Mouse (Mus musculus) embryonic facial prominence, embryonic 12.5 days (tissue): ENCODE data around the gene C2. TPM values are rescaled to one million over a fixed set of nuclear protein-coding genes. Genes with fewer than 3 reads are reported as not detected.

ENCODE experiments used
- ATAC-seq: fragments of 200-750 bp; cut with Nextera tagmentation; 2 replicates; pipeline ENCODE4 v1.8.0; 2017; ENCODE audit not compliant: insufficient number of reproducible peaks, insufficient read depth, low FRiP score, low TSS enrichment
- H3K27ac ChIP-seq: fragments of 300-500 bp; sonication (generic); 2 replicates; pipeline ENCODE4 v1.5.1; 2016; ENCODE audit warnings: mild to moderate bottlenecking
- H3K27me3 ChIP-seq: fragments of 300-500 bp; sonication (generic); 2 replicates; pipeline ENCODE4 v1.6.1; 2016; ENCODE audit warnings: mild to moderate bottlenecking, moderate library complexity
- H3K36me3 ChIP-seq: fragments of 300-500 bp; sonication (generic); 2 replicates; pipeline ENCODE4 v1.6.1; 2016; ENCODE audit warnings: mild to moderate bottlenecking
- H3K4me1 ChIP-seq: fragments of 300-500 bp; sonication (generic); 2 replicates; pipeline ENCODE4 v1.6.1; 2016
- H3K4me2 ChIP-seq: fragments of 300-500 bp; sonication (generic); replicated peaks from 2 replicates; pipeline ENCODE4 v1.6.1; 2016; ENCODE audit warnings: mild to moderate bottlenecking, moderate library complexity
- H3K4me3 ChIP-seq: fragments of 300-500 bp; sonication (generic); 2 replicates; pipeline ENCODE4 v1.5.1; 2016; ENCODE audit warnings: mild to moderate bottlenecking
- H3K9ac ChIP-seq: fragments of 300-500 bp; sonication (generic); 2 replicates; pipeline ENCODE4 v1.6.1; 2016; ENCODE audit warnings: mild to moderate bottlenecking, moderate library complexity
- H3K9me3 ChIP-seq: fragments of 300-500 bp; sonication (generic); 2 replicates; pipeline ENCODE4 v1.6.1; 2016; ENCODE audit warnings: mild to moderate bottlenecking, moderate library complexity
- WGBS: fragments of 180-500 bp; shearing (Covaris S2); methylation state at CpG from one replicate; pipeline ENCODE4 v1.1.7; 2016; 5-methylcytosine and 5-hydroxymethylcytosine counted together
- polyA plus RNA-seq: library from polyadenylated mRNA; unstranded; fragments of >200 nt; fragmentation: Nextera tagmentation; extraction: Ambion mirVana; gene quantifications from 2 replicates; pipeline ENCODE4 v1.2.1, GENCODE M21; 2016

Gene C2
- polyA plus RNA-seq, result 1.2 and 2.5 TPM in 2 replicates

- H3K27ac ChIP-seq, result peak within 1 kb of the TSS; percentile 96
- peak; percentile 17; the same call in 1 of the 2 replicates for ATAC-seq
- under 1% methylated on average over 37 of the region's 44 CpGs for WGBS
- peaks cover 24% of the 10 kb centered on the region for H3K36me3 ChIP-seq
- peaks cover 35% of the 10 kb centered on the region for H3K4me1 ChIP-seq
- H3K4me3 ChIP-seq, result peak within 1 kb of the TSS; percentile 99
- peak within 1 kb of the TSS; percentile 97 for H3K4me2 ChIP-seq
- H3K9ac ChIP-seq, result peak within 1 kb of the TSS; percentile 98
- 0 out of 2 replicates have a peak, but pooled peaks cover 4% of the 10 kb centered on the region for H3K9me3 ChIP-seq
- H3K27me3 ChIP-seq, result no peaks in the 10 kb centered on the region
Measured at GRCm38 (mm10) chr17:34898160-34898586, at the start of gene C2, which contains the start of gene Ehmt2. Gene C2, minus strand, starts transcription at chr17:34898265. Gene Ehmt2, plus strand, starts transcription at chr17:34898469.

- Histone ChIP-seq H3K9ac (no peak overlapping the region), H3K4me3 (no peak overlapping the region), H3K9me3 (no peaks in the 10 kb centered on the region), H3K4me2 (no peak overlapping the region), H3K27me3 (no peaks in the 10 kb centered on the region), H3K27ac (0 out of 2 replicates have a peak overlapping the region, but pooled peaks have one; percentile 51), H3K4me1 (peaks cover 9% of the 10 kb centered on the region), H3K36me3 (peaks cover 18% of the 10 kb centered on the region)
- WGBS, result 32% methylated on average over 8 of the region's 8 CpGs
- ATAC-seq, result no peak
Measured at GRCm38 (mm10) chr17:34947606-34948005, 49.5 kb upstream of the C2 start.

- peaks cover 12% of the 10 kb centered on the region for H3K4me1 ChIP-seq
- no peak overlapping the region for H3K4me2 ChIP-seq
- 83% methylated on average over 5 of the region's 5 CpGs for WGBS
- no peaks in the 10 kb centered on the region for H3K9me3 ChIP-seq
- no peak for ATAC-seq
- H3K27me3 ChIP-seq, result no peaks in the 10 kb centered on the region
- H3K27ac ChIP-seq, result no peak overlapping the region
- H3K4me3 ChIP-seq, result no peak overlapping the region
- H3K9ac ChIP-seq, result no peak overlapping the region
- peaks cover 18% of the 10 kb centered on the region for H3K36me3 ChIP-seq
Measured at GRCm38 (mm10) chr17:34946486-34947140, 48.5 kb upstream of the C2 start.

GRCm38 (mm10) chr17:34944362-34944761 is 46.3 kb upstream of the C2 start:
- Histone ChIP-seq H3K4me3 (no peak overlapping the region), H3K4me2 (no peak overlapping the region), H3K4me1 (peaks cover 6% of the 10 kb centered on the region), H3K9me3 (no peaks in the 10 kb centered on the region), H3K9ac (no peak overlapping the region), H3K36me3 (peaks cover 1% of the 10 kb centered on the region; the same call in 1 of the 2 replicates), H3K27ac (no peak overlapping the region), H3K27me3 (no peaks in the 10 kb centered on the region)
- no peak for ATAC-seq

GRCm38 (mm10) chr17:34943128-34943815 is 45.2 kb upstream of the C2 start:
- no peak overlapping the region for H3K9ac ChIP-seq
- no peaks in the 10 kb centered on the region for H3K27me3 ChIP-seq
- H3K4me3 ChIP-seq, result no peak overlapping the region
- H3K4me1 ChIP-seq, result peaks cover 6% of the 10 kb centered on the region
- ATAC-seq, result no peak
- WGBS, result 84% methylated on average over 4 of the region's 4 CpGs
- no peaks in the 10 kb centered on the region for H3K9me3 ChIP-seq
- no peaks in the 10 kb centered on the region for H3K36me3 ChIP-seq
- no peak overlapping the region for H3K27ac ChIP-seq
- H3K4me2 ChIP-seq, result no peak overlapping the region

GRCm38 (mm10) chr17:34941344-34942041 is 43.4 kb upstream of the C2 start:
- H3K27me3 ChIP-seq, result no peaks in the 10 kb centered on the region
- H3K4me1 ChIP-seq, result peaks cover 6% of the 10 kb centered on the region
- 7% methylated on average over 15 of the region's 15 CpGs for WGBS
- H3K27ac ChIP-seq, result peak overlapping the region; percentile 25; the same call in 1 of the 2 replicates
- H3K4me3 ChIP-seq, result peak overlapping the region; percentile 25
- no peaks in the 10 kb centered on the region for H3K9me3 ChIP-seq
- peak overlapping the region; percentile 53 for H3K4me2 ChIP-seq
- no peaks in the 10 kb centered on the region for H3K36me3 ChIP-seq
- peak overlapping the region; percentile 42; the same call in 1 of the 2 replicates for H3K9ac ChIP-seq
- ATAC-seq, result no peak

GRCm38 (mm10) chr17:34937960-34938505 is 40.0 kb upstream of the C2 start:
- no peak overlapping the region for H3K4me2 ChIP-seq
- no peaks in the 10 kb centered on the region for H3K9me3 ChIP-seq
- H3K9ac ChIP-seq, result no peak overlapping the region
- peaks cover 10% of the 10 kb centered on the region for H3K4me1 ChIP-seq
- 80% methylated on average over 6 of the region's 6 CpGs for WGBS
- no peak for ATAC-seq
- no peaks in the 10 kb centered on the region for H3K36me3 ChIP-seq
- 0 out of 2 replicates have a peak, but pooled peaks cover 4% of the 10 kb centered on the region for H3K27me3 ChIP-seq
- H3K4me3 ChIP-seq, result no peak overlapping the region
- H3K27ac ChIP-seq, result no peak overlapping the region

- no peak overlapping the region for H3K4me3 ChIP-seq
- peaks cover 12% of the 10 kb centered on the region for H3K4me1 ChIP-seq
- H3K36me3 ChIP-seq, result no peaks in the 10 kb centered on the region
- no peak overlapping the region for H3K27ac ChIP-seq
- ATAC-seq, result no peak
- no peaks in the 10 kb centered on the region for H3K9me3 ChIP-seq
- 34% methylated on average over 8 of the region's 8 CpGs for WGBS
- H3K4me2 ChIP-seq, result peak overlapping the region; percentile 5; the same call in 1 of the 2 replicates
- H3K27me3 ChIP-seq, result 0 out of 2 replicates have a peak, but pooled peaks cover 4% of the 10 kb centered on the region
- H3K9ac ChIP-seq, result peak overlapping the region; percentile 27; the same call in 1 of the 2 replicates
Measured at GRCm38 (mm10) chr17:34934830-34935229, 36.8 kb upstream of the C2 start.

GRCm38 (mm10) chr17:34934031-34934430 is 36.0 kb upstream of the C2 start:
- H3K27ac ChIP-seq, result no peak overlapping the region
- peak overlapping the region; percentile 27; the same call in 1 of the 2 replicates for H3K9ac ChIP-seq
- peak overlapping the region; percentile 5; the same call in 1 of the 2 replicates for H3K4me2 ChIP-seq
- H3K4me3 ChIP-seq, result no peak overlapping the region
- WGBS, result 40% methylated on average over 24 of the region's 24 CpGs
- H3K36me3 ChIP-seq, result no peaks in the 10 kb centered on the region
- peaks cover 12% of the 10 kb centered on the region for H3K4me1 ChIP-seq
- no peak for ATAC-seq
- H3K27me3 ChIP-seq, result 0 out of 2 replicates have a peak, but pooled peaks cover 4% of the 10 kb centered on the region
- H3K9me3 ChIP-seq, result no peaks in the 10 kb centered on the region

GRCm38 (mm10) chr17:34932287-34932686 is 34.2 kb upstream of the C2 start:
- Histone ChIP-seq H3K4me3 (peak overlapping the region; percentile 75), H3K36me3 (no peaks in the 10 kb centered on the region), H3K9me3 (no peaks in the 10 kb centered on the region), H3K27ac (no peak overlapping the region), H3K4me2 (peak overlapping the region; percentile 97), H3K9ac (peak overlapping the region; percentile 83), H3K4me1 (peaks cover 12% of the 10 kb centered on the region), H3K27me3 (0 out of 2 replicates have a peak, but pooled peaks cover 4% of the 10 kb centered on the region)
- 80% methylated on average over 8 of the region's 8 CpGs for whole genome bisulfite sequencing
- ATAC-seq, result no peak

- Histone ChIP-seq H3K4me3 (peak overlapping the region; percentile 75), H3K9ac (peak overlapping the region; percentile 83), H3K9me3 (no peaks in the 10 kb centered on the region), H3K27ac (no peak overlapping the region), H3K27me3 (0 out of 2 replicates have a peak, but pooled peaks cover 4% of the 10 kb centered on the region), H3K36me3 (no peaks in the 10 kb centered on the region), H3K4me2 (peak overlapping the region; percentile 97), H3K4me1 (peaks cover 12% of the 10 kb centered on the region)
- 12% methylated on average over 14 of the region's 14 CpGs for WGBS
- ATAC-seq, result peak; percentile 8; the same call in 1 of the 2 replicates
Measured at GRCm38 (mm10) chr17:34931735-34932098, 33.7 kb upstream of the C2 start.
